Mouse (Mus musculus) frontal cortex, postnatal 25 days (tissue): ENCODE measurements around the gene Thegl.

Experiments used
- DNase-seq, 2 experiments: peaks; one replicate each; pipeline ENCODE4 v3.0.0; 2022; ENCODE audit warnings: low spot score in 2 of 2

Thegl gene

DNA sequence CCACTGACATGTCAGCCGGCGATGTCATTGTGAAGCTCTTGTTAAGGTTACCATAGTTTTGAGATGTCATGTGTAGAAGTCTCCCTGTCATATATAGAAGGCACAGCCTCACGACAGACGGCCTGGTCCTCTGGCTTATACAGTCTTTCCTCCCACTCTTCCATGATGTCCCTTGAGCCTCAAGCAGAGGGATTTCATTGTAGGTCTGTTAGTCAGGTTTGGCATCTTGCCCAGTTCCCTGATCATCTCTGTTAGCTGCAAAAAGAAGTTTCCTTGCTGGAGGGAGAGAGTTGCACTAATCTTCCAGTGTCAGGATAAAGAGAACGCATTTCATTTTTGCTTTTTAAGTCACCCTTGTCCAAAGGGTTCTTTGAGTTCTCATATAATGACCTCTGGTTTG, 36.8 kb downstream of the Thegl start:
- no peak for DNase-seq

DNA sequence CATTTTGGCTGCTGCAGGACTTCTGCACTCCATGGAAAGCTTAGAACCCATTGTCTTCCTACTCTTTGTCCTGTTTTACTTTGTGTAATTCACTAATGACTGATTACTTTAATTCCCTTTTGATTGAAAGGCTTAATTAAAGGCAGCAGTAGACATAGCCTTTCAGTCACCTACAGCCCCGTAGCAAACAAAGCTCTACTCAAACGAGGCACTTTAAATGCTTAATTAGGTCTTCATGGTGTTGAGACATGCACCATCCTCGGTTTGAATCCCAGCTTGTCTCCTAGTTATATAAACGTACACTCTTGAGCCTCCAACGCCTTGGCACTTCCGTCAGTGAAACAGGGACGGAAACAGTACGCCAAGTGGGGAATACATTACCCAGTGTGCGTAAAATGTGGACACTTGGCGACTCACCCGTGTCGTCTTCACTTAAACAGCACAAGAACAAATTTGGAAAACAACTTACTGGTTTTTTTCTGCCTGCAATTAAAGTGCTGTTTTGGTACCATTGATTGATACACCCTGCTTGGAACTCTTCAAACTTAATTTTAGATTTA, 41.1 kb downstream of the Thegl start:
- no peak for DNase-seq

DNA sequence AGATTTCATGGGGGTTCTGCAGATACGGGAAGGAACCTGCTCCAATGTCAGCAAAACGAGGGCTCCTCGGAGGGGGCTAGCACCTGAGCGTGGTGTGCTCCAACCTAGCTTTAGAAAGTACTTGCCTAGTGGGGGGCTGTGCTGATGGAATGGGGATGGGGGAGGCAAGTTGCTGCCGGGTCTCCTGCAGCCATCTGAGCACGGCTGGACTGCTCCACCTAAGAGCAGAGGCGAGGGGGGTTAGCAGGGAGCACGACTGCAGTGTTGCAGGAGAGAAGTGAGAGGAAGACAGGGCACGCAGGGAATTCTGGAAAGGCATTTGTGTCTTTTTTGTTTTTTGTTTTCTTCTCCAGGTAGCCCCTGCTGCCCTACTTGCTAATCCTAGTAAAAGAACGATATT, 44.5 kb downstream of the Thegl start:
- no peak for DNase-seq

DNA sequence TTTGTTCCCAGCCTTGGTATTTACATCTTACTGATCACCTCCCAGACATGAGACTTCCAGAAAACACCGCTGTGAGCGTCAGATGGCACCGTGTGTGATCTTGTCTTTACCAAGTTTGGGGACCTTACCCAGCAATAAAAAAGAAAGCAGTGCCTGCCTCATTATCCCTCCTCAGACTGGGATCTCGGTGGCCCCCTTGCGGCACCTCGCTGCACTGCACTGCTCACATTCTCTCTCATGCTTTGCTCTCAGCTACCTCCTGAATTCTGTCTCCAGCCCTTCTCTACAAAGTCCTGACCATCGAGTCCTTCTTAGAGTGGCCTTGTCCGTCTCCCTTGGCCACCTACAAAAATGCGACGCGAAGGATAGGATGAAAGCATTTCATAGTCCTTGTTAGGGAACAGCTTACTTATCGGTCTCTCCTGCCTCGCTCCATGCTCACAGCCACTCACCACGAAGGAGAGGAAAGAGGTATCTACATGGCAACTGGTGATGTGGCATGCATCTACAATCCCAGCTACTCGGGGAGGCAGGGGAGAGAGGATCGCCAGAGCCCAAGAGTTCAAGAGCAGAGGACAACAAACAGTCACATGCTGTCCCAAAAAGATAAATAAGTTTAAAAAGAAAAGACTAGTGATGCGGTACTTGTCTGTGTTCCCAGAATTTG, 45.7 kb downstream of the Thegl start:
- peak; percentile 48 to 64 for DNase-seq

DNA sequence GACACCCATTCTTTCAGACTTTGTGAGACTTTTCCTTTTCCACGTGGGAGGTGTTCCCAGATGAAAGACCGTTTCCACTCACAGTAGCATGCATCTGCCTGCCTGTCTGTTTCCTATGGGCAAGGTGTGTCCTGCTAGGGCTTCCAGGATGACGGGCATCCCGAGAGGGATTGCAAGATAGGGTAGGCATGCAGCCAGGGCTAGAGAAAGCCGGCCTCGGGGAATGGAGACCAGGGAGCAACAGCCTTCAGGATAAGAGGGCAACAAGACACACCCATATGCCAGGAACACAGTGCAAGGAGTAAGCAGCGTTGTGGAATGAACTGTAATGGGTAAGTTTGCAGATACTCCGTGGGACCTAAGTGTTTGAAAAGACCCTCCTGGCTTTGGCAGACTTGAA, 51.5 kb downstream of the Thegl start:
- no peak for DNase-seq

DNA sequence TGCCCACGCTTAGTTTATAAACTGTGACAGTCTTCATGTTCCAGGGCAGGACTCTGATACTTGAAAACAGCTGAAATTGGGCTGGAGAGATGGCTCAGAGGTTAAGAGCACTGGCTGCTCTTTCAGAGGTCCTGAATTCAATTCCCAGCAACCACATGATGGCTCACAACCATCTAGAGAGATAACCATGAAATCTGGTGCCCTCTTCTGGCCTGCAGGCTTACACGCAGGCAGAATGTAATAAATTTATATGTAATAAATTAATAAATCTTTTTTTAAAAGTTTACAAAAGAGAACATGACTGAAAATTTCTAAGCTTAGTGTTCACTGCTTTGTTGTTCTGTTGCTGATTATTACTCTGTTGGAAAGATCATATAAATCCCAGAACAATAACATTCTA, 55.2 kb downstream of the Thegl start:
- DNase-seq = no peak

DNA sequence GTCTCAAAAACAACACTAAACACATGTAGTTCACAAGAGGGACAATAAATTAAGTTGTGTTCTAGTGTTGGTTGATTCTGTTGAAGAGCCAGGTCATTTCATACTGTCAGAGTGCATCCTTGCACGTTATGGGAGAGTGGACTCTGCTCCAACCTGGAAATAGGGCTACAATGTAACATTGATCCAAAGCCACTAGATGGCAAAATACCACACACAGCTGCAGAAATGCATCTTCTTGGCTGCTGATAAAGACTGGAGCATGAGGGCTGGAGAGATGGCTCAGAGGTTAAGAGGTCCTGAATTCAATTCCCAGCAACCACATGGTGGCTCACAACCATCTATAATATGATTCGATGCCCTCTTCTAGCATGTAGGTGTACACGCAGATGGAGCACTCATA, 55.8 kb downstream of the Thegl start:
- no peak for DNase-seq

DNA sequence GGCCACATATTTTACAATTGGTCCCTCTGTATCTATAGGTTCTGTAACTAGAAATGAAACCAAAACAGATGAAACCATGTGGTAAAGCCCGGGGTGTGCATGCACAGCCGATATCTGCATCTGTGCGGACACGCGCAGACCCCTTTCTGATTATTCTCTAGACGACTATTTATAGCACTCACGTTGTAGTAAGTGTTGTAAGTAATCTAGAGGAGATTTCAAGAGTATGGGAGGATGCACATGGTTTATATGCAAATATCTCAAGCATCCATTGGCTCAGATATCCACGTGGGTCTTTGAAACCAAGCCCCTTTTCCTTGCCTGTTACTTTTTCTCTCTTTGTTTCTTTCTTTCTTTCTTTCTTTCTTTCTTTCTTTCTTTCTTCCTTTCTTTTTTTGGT, 58.0 kb downstream of the Thegl start:
- DNase-seq = no peak

DNA sequence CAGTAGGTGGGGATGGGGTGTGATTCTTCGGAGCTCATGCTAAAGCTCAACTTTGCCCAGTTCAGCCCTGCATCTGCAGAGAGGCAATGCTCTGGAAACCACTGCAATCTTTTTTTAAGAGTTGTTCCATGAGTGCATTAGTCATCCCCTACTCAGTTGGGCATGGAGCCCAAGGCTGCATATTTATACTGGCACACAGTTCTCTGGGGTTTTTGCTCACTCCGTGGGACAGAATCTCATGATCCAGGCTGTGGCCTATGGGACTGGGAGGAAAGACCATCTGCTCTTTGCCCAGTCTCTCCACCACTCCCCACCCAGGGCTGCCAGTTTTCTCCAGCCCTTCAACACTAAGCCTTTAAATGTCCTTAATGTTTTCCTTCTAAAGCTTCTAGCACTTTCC, 59.1 kb downstream of the Thegl start:
- peak in 1 of 2 experiments; percentile 37 for DNase-seq

DNA sequence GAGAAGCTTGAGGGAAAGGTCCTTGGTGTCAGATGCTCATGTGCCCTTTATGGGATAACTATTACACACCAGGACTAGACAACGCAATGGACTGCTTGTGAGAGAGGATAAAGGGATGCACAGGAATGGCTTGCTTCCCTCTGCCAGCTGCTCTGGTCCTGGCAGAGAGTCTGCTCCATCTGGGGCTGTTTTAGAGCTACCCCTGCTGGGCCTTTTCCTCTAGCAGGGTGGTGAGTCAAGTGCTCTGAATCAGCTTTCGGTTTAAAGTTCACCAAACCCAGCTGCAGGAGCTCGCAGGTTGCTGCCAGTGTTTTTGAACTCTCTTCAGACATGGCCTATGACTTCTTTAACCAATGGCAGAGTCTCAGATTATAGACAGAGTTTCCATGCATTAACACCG, 60.1 kb downstream of the Thegl start:
- no peak for DNase-seq

DNA sequence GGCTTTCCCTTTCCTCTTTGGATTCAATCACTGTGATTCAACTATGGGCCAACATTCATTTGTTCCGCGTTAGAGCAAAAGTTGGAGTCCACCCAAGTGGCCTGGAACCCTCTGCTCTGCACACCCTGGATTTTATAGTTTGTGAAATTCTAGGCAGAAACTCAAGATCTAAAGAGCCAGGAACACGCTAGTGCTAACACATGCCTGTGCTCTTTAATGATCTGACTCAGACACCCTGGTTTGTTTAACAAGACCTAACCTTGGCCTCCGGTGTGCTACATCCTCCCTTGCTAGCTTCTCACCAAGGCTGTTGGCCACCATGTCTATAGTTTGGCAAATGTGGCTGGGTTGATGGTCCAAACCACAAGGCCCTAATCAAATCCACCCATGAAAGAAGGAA, 64.9 kb downstream of the Thegl start:
- DNase-seq = no peak

DNA sequence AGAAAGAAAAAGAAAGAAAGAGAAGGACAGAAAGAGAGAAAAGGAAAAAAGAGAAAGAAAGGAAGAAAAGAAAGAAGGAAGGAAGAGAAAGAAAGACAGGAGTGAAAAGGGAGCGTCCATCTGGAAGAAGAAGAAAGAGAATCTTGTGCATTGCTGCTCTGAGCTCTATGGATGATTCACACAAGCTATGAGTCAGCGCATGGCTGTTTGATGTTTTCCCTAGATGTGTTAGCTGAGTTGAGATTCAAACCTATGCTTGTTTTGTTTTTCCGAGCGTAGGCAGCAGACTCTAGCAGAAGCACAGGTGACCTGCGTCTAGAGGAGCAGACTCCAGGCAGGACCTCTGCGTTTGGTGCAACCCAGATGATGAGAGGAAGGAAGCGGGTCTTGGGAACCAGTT, 66.9 kb downstream of the Thegl start:
- no peak for DNase-seq

DNA sequence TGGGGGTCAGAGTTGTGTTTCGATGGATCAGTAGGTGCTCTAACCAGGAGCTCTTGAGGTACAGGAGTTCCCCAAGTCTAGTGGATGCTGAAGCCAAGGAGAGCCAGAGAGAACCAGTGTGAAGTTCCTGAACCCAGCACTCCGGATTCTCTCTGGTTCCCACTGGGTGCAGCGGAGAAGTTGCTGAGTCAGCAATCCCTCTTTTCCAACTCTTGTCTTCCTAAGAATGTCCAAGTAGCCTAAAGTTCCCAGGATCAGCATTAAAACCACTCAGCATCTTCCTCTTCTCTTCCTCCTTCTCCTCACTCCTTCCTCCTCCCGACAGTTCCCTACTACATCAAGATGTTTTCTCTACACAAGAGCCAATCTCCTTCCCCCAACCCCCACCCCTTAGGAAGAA, 68.6 kb downstream of the Thegl start:
- no peak for DNase-seq

DNA sequence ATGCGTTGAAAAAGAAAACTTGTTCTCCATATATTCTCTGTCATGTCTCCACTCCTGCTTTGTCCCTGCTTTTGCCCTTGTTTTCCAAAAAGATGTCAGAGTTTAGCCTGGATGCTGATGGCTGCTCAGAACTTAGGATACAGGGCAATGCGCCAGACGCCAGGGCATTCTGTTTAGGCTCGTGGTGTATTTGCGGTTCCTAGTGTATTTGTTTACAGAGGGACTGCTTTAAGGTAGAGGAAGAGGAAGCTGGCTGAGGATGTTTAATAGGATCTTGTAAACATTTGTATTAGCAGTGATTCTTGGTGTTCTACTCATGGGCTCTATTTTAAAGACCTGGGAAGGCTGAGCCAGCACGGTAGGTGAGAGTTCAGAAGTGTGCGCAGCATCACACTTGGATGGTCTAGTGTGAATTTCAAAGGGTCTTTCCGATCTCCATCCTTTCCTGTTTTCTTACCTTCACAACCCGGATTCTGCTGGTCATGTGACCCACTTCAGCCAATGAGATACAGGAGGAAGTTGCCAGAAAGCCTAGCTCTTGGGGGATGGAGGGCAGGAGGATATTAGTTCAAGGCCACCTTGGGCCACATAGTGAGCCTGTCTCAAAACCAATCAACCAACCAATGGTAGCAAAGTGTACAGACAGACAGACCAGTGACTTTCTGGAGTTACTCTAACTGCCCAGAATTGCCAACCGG, 70.1 kb downstream of the Thegl start:
- no peak for DNase-seq

DNA sequence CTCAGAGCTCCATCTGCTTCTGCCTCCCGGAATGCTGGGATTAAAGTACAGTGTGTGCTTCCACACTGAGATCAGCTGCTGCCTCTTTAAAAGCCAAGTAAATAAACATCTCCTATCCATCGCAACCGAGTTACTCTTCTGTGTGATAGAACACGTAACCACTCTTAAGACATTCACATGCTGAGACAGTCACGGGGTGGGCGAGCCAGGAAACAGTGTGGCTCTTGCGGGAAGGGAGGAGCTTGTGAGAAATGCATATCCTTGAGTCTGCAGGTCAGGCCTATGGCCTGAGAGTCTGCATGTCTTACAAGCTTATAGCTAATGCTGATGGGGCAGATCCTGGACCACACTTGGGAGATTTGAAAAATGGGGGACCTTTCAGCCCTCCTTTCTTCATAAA, 70.7 kb downstream of the Thegl start:
- DNase-seq = no peak

DNA sequence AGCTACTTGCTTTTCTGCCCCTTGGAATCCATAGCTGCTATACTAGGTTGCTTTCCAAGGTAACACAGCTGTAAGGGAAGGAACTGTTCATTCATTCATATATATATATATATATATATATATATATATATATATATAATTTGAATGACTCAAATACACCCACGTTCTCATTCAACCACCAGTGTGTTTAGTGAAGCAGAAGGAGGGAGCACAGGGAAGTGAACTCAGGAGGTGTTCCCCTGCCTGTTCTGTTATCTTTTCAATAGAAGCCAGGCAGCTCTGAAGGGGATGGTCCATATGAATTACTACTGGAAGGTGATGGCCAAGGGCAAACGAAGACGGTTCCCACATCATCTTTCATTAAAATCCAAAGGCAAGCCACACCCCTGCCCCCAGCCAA, 71.3 kb downstream of the Thegl start:
- no peak for DNase-seq

DNA sequence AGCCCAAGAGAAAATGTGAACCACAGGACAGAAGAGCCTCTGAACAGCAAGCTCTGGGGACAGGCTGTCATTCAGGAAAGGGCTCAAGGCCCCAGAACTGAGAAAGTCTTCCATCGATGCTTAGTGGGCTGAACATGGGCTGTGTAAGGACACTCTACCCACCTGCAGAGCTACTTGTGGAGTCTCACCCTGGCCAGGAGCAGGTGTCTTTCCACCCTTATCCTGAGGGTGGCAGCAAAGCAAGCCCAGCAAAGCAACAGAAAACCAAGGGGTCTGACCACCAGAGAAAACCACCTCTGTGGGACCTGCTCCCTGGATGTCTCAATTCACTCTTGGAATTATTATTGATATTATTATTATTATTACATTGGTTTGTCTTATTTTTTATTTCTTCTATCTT, 73.5 kb downstream of the Thegl start:
- DNase-seq = peak; percentile 32 to 44

DNA sequence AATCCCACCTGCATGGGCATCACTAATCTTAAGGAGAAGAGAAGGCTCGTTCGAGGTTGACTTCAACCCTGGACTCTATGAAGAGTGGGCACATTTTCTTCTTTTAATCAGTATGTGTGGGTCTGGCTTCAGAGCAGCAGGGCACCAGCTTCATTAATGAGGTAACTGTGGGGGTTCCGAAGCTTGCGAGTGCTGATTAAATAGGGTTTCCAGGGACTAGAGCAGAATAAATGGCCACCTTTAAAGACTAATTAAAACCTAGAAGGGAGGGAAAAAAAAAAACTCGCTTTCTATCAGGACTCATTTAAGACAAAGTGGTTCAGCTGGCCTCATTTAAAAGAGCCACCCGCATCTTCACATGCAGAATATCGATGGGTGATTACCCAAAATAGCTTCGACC, 74.1 kb downstream of the Thegl start:
- no peak for DNase-seq

DNA sequence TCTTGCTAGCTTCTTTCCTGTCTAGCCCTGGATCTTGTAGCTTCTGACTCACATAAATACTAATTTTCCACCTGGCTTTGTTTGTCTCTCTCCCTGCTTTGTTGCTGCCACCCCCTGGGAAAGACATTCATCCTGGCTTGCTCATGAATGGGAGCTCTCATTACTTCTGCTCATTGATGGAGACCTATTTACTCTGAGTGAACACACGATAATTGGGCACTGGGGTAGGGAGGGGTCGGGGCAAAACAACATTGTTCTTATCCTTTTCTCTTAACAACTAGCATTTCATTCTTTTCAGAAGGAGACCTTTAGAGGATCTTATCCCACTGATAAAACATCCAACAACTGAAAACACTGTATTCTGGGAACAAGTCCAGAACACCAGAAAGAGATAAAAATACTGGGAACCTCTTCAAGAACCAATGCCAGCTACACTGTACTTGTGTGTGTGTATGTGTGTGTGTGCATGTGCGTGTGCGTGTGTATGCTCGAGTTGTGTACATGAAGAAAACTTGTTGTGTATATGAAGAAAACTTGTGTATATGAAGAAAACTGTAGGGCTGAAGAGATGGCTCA, 74.8 kb downstream of the Thegl start:
- DNase-seq = no peak

DNA sequence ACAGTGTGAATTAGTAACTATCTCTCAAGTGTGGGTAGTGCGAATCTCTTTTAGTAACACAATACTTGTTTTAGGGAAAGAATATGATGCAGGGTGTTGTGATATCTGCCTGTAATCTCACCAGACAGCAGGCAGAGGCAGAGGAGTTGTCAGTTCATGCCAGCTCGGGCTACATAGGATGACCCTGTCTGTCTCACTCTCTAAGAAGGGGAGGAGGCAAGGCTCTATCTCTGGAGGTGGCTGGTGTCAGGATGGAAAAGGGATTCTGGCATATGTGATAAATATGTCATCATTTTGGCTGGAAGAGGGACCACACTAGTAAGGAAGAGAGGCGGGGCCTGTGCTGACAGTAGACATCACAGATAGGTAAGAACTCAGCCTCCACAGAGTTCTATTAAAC, 76.1 kb downstream of the Thegl start:
- no peak for DNase-seq

DNA sequence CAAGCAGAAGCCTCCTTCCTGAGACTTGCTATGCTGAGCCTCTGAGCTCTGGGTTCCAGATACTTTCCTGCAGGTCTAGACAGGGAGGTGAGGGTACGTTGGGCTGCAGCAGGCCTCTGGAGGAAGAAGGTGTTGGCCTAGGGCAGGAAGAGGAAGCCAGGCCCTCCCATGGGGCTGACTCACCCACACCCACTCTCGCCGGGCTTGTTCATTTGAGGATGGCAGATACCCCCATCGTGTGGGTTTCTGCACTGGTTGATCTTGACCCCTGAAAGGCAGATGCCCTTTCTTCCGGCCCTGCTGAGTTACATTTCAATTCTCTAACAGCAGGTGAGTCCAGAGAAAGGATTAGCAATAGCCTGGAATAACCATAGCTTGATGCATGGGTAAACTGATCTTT, 76.7 kb downstream of the Thegl start:
- no peak for DNase-seq

DNA sequence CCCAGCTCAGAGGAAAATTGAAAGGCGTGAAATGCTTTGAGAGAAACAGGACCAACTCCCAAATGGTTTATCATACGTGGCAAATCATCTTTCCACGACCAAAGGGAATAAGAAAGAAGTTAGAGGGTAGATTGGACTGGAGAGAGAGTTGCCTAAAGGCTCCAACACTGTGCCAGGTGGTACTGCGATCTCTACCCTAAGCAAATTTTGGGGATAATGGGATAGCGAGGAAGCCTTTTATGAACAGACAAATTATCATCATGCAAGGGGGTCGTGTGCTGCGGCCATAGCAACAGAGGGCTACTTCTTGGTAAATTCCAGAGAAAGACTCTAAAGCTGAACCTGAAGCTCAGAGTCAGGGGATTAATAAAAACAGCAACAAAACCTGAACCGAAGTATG, 78.1 kb downstream of the Thegl start:
- no peak for DNase-seq
